Mouse (Mus musculus): ENCODE measurements around the gene Cisd2. TPM values are rescaled to one million over a fixed set of nuclear protein-coding genes. Genes with fewer than 3 reads are reported as not detected.

The Cisd2 gene
- polyA plus RNA-seq, 1 experiment from 2014 or later = 59.2 TPM

DNA sequence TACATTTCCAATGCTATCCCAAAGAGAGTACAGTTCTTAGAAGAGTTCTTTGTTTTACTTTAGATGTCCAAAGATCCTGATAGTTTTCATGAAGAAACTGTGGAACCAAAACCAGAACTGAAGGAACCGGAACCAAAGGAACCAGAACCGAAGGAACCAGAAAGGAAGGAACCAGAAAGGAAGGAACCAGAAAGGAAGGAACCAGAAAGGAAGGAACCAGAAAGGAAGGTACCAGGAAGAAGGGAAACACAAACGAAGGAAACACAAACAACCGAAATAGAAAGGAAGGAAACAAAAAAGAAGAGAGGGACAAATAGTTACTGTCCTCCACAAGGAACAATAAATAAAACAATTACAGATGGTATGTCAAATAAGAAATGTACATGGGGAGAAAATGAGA lies 66.3 kb downstream of the Cisd2 start:
- 76% methylated on average over 4 of the region's 4 CpGs for WGBS (ENCODE audit: insufficient replicate concordance)

More for the DNA sequence above, 66.3 kb downstream of the Cisd2 start:
- Histone ChIP-seq H3K9me3 (replicated peaks; ENCODE audit: control insufficient read depth, low read length) (no peaks in the 10 kb centered on the region), H3K27ac (ENCODE audit: low read depth, low read length) (no peak overlapping the region), H3K27me3 (ENCODE audit: control insufficient read depth, insufficient read depth, low read length) (no peaks in the 10 kb centered on the region), H3K9ac (ENCODE audit: low read depth, low read length) (no peak overlapping the region), H3K4me2 (no peak overlapping the region), H3K36me3 (ENCODE audit: control insufficient read depth, insufficient read depth, low read length) (no peaks in the 10 kb centered on the region), H3K4me3 (ENCODE audit: low read depth, low read length) (no peak overlapping the region), H3K4me1 (ENCODE audit: control insufficient read depth, insufficient read depth, low read length) (no peaks in the 10 kb centered on the region)
- ATAC-seq (replicated peaks; ENCODE audit: insufficient number of reproducible peaks, low FRiP score, low TSS enrichment) = no peak

Other genes with a start within 250 kb of the Cisd2 start
- gene Cenpe, start 211.4 kb downstream of the Cisd2 start, polyA plus RNA-seq (2014; fragmentation: Nextera tagmentation; extraction: Ambion mirVana) = 24.3 and 24.7 TPM in 2 replicates
- gene Bdh2, start 142.7 kb downstream of the Cisd2 start, polyA plus RNA-seq (2014; fragmentation: Nextera tagmentation; extraction: Ambion mirVana) = 3.7 and 3.8 TPM in 2 replicates
- 1.0 and 1.1 TPM in 2 replicates for gene Slc9b2, start 116.2 kb downstream of the Cisd2 start, polyA plus RNA-seq (2014; fragmentation: Nextera tagmentation; extraction: Ambion mirVana)
- 0.17 TPM in 1 of 2 replicates, not detected in the other for gene Slc9b1, start 75.9 kb downstream of the Cisd2 start, polyA plus RNA-seq (2014; fragmentation: Nextera tagmentation; extraction: Ambion mirVana)
- gene Ube2d3, start 14.2 kb upstream of the Cisd2 start, polyA plus RNA-seq (2014; fragmentation: Nextera tagmentation; extraction: Ambion mirVana) = 497 and 511 TPM in 2 replicates
- gene Manba, start 61.7 kb upstream of the Cisd2 start, polyA plus RNA-seq (2014; fragmentation: Nextera tagmentation; extraction: Ambion mirVana) = 29.7 and 32.8 TPM in 2 replicates

Measured in heart, embryonic 11.5 days (tissue).